Mouse (Mus musculus): ENCODE measurements around the gene Pla2g10. TPM values are rescaled to one million over a fixed set of nuclear protein-coding genes. Genes with fewer than 3 reads are reported as not detected.
A peak's percentile ranks its signal among the peaks of the same experiment; 100 is the strongest.
"Not testable (repeated sequence)": the region's sequence is repeated elsewhere in the genome, so short reads cannot be mapped to it uniquely, and the experiment has no call there.

The Pla2g10 gene
- polyA plus RNA-seq, 1 experiment from 2014 or later: not detected

DNA sequence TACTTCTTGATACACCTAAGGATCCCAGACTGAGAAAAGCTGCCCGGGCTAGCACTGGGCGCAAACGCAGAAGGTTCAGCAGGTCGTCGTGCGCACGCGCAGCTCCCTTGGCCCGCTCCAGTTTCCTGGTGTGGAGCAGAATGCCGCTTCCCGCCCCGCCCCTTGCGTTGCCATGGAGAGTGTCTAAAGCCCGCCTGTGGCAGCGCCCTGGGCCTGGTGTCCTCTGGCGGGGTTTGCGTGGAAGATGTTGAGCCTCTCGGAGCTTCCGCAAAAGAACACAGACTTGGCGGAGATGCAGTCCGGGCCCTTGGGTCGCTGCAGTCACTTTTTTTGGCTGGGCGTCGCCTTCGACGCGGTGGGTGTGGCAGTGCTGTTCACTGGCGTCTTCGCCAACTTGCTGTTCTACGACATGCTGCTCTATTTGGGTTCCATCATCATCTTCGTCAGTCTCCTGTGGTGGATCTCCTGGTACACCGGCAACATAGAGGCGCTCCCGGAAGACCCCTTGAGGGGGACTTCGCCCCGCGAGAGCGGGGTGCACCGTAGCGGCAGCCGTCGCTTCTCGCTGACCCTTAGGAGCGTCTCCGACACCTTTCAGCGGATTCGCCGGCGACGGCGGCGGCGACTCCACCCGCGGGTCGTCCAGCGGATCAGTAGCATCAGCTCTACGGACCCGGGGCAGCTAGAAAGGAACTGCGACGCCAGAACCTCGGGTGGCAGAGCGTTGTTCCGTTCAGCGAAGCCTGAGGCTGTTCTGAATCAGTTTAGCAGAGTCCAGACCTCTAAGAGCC is 23.8 kb upstream of the Pla2g10 start:
- Histone ChIP-seq H3K4me3 (ENCODE audit: low read depth, low read length) (peak overlapping the region; percentile 63), H3K36me3 (ENCODE audit: control insufficient read depth, insufficient read depth, low read length) (no peaks in the 10 kb centered on the region), H3K4me1 (ENCODE audit: control insufficient read depth, insufficient read depth, low read length) (no peaks in the 10 kb centered on the region), H3K27ac (ENCODE audit: low read depth, low read length) (no peak overlapping the region), H3K4me2 (peak overlapping the region; percentile 80), H3K9me3 (replicated peaks; ENCODE audit: control insufficient read depth, low read length) (no peaks in the 10 kb centered on the region), H3K27me3 (ENCODE audit: control insufficient read depth, insufficient read depth, low read length) (no peaks in the 10 kb centered on the region), H3K9ac (ENCODE audit: low read depth, low read length) (peak overlapping the region; percentile 58)
- WGBS (ENCODE audit: insufficient replicate concordance): under 1% methylated on average over 65 of the region's 65 CpGs
- ATAC-seq (replicated peaks; ENCODE audit: insufficient number of reproducible peaks, low FRiP score, low TSS enrichment): peak; percentile 90

DNA sequence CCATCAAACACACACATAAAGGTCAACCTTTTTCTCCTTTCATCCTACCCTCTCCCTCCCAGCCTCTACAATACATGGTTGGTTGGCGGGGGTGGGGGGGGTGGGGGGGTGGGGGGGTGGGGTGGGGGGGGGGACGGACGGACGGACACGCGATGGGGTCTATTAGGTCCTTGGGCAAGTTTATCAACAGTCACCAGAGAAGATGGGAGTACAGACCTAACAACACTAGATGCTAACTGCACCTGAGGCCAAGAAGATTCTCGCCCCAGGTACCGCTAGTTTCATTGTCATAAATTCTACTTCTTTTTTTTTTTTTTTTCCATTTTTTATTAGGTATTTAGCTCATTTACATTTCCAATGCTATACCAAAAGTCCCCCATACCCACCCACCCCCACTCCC is 23.2 kb upstream of the Pla2g10 start:
- H3K36me3 ChIP-seq (ENCODE audit: control insufficient read depth, insufficient read depth, low read length): no peaks in the 10 kb centered on the region
- no peaks in the 10 kb centered on the region for H3K4me1 ChIP-seq (ENCODE audit: control insufficient read depth, insufficient read depth, low read length)
- no peaks in the 10 kb centered on the region for H3K9me3 ChIP-seq (replicated peaks; ENCODE audit: control insufficient read depth, low read length)
- 66% methylated on average over 8 of the region's 8 CpGs for WGBS (ENCODE audit: insufficient replicate concordance)
- H3K27ac ChIP-seq (ENCODE audit: low read depth, low read length): no peak overlapping the region
- peak overlapping the region; percentile 63 for H3K4me3 ChIP-seq (ENCODE audit: low read depth, low read length)
- no peak overlapping the region for H3K9ac ChIP-seq (ENCODE audit: low read depth, low read length)
- H3K4me2 ChIP-seq: peak overlapping the region; percentile 80
- H3K27me3 ChIP-seq (ENCODE audit: control insufficient read depth, insufficient read depth, low read length): no peaks in the 10 kb centered on the region
- no peak for ATAC-seq (replicated peaks; ENCODE audit: insufficient number of reproducible peaks, low FRiP score, low TSS enrichment)

DNA sequence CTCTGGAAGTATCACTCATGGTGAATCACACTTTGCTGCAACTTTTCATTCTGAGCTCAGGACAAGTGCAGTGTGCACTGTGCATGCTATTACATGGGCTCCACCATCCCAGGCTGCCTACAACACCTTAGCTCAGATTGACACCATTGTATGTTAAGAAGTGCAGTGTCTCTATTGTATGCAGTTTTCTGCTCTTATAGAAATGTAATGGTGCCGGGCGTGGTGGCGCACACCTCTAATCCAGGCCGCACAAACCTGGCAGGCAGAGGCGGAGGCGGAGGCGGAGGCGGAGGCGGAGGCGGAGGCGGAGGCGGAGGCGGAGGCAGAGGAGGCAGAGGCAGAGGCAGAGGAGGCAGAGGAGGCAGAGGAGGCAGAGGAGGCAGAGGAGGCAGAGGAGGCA is 19.8 kb upstream of the Pla2g10 start:
- WGBS (ENCODE audit: insufficient replicate concordance): 94% methylated on average over 13 of the region's 13 CpGs
- Histone ChIP-seq H3K27ac (ENCODE audit: low read depth, low read length) (no peak overlapping the region), H3K9me3 (replicated peaks; ENCODE audit: control insufficient read depth, low read length) (no peaks in the 10 kb centered on the region), H3K4me3 (ENCODE audit: low read depth, low read length) (no peak overlapping the region), H3K9ac (ENCODE audit: low read depth, low read length) (no peak overlapping the region), H3K27me3 (ENCODE audit: control insufficient read depth, insufficient read depth, low read length) (peaks cover 3% of the 10 kb centered on the region; the same call in 1 of the 2 replicates), H3K36me3 (ENCODE audit: control insufficient read depth, insufficient read depth, low read length) (no peaks in the 10 kb centered on the region), H3K4me2 (no peak overlapping the region), H3K4me1 (ENCODE audit: control insufficient read depth, insufficient read depth, low read length) (no peaks in the 10 kb centered on the region)
- ATAC-seq (replicated peaks; ENCODE audit: insufficient number of reproducible peaks, low FRiP score, low TSS enrichment): no peak

- ATAC-seq (replicated peaks; ENCODE audit: insufficient number of reproducible peaks, low FRiP score, low TSS enrichment): no peak
- H3K4me1 ChIP-seq (ENCODE audit: control insufficient read depth, insufficient read depth, low read length): no peaks in the 10 kb centered on the region
- peaks cover 3% of the 10 kb centered on the region; the same call in 1 of the 2 replicates for H3K27me3 ChIP-seq (ENCODE audit: control insufficient read depth, insufficient read depth, low read length)
- 49% methylated on average over 3 of the region's 3 CpGs for WGBS (ENCODE audit: insufficient replicate concordance)
- H3K4me2 ChIP-seq: no peak overlapping the region
- no peak overlapping the region for H3K27ac ChIP-seq (ENCODE audit: low read depth, low read length)
- H3K9me3 ChIP-seq (replicated peaks; ENCODE audit: control insufficient read depth, low read length): no peaks in the 10 kb centered on the region
- no peak overlapping the region for H3K9ac ChIP-seq (ENCODE audit: low read depth, low read length)
- H3K36me3 ChIP-seq (ENCODE audit: control insufficient read depth, insufficient read depth, low read length): no peaks in the 10 kb centered on the region
- H3K4me3 ChIP-seq (ENCODE audit: low read depth, low read length): no peak overlapping the region
Observed at GRCm38 (mm10) chr16:13749981-13750380, 19.2 kb upstream of the Pla2g10 start.

DNA sequence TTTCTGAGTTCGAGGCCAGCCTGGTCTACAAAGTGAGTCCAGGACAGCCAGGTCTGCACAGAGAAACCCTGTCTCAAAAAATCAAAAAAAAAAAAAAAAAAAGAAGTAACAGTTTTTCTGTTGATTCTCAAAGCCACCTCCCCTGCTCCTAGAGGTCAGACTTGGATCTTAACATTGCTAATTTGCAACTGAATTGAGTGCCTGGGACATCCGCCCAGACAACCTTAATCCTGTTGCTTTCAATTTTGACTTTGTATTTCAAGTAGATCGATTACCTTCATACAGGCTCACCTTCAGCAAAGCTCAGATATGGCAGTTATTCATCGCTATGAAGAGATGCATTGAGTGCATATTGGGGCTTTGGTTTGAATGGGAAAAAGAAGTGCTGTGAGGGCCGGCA is 18.5 kb upstream of the Pla2g10 start:
- Histone ChIP-seq H3K27ac (ENCODE audit: low read depth, low read length) (no peak overlapping the region), H3K4me3 (ENCODE audit: low read depth, low read length) (no peak overlapping the region), H3K4me2 (no peak overlapping the region), H3K9ac (ENCODE audit: low read depth, low read length) (no peak overlapping the region), H3K9me3 (replicated peaks; ENCODE audit: control insufficient read depth, low read length) (no peaks in the 10 kb centered on the region), H3K36me3 (ENCODE audit: control insufficient read depth, insufficient read depth, low read length) (no peaks in the 10 kb centered on the region), H3K4me1 (ENCODE audit: control insufficient read depth, insufficient read depth, low read length) (no peaks in the 10 kb centered on the region), H3K27me3 (ENCODE audit: control insufficient read depth, insufficient read depth, low read length) (peaks cover 3% of the 10 kb centered on the region; the same call in 1 of the 2 replicates)
- 53% methylated on average over 5 of the region's 5 CpGs for WGBS (ENCODE audit: insufficient replicate concordance)
- no peak for ATAC-seq (replicated peaks; ENCODE audit: insufficient number of reproducible peaks, low FRiP score, low TSS enrichment)

DNA sequence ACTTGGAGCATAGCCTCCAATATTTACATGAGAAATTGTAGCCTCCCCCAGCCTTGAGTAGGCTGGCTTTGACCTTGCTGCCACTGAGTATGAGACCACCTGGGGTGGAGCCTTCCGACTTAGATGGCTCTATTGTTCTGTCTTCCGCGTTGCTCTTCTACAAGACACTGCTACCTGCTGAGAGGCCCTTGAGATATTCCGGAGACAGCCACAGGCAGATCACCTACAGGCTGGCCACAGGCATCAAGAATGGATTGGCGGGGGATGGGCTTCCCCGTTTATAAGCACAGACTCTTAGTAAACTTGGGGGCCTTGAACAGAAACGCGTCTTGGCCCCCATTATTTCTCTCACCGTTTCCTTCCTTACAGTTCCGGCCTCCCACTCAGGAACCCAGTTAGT is 18.0 kb upstream of the Pla2g10 start:
- not testable (repeated sequence) for H3K9ac ChIP-seq (ENCODE audit: low read depth, low read length); H3K27ac ChIP-seq (ENCODE audit: low read depth, low read length); H3K9me3 ChIP-seq (replicated peaks; ENCODE audit: control insufficient read depth, low read length); H3K4me2 ChIP-seq; H3K4me1 ChIP-seq (ENCODE audit: control insufficient read depth, insufficient read depth, low read length); H3K36me3 ChIP-seq (ENCODE audit: control insufficient read depth, insufficient read depth, low read length); ATAC-seq (replicated peaks; ENCODE audit: insufficient number of reproducible peaks, low FRiP score, low TSS enrichment); H3K27me3 ChIP-seq (ENCODE audit: control insufficient read depth, insufficient read depth, low read length); H3K4me3 ChIP-seq (ENCODE audit: low read depth, low read length)
- WGBS (ENCODE audit: insufficient replicate concordance): 22% methylated on average over 10 of the region's 10 CpGs

DNA sequence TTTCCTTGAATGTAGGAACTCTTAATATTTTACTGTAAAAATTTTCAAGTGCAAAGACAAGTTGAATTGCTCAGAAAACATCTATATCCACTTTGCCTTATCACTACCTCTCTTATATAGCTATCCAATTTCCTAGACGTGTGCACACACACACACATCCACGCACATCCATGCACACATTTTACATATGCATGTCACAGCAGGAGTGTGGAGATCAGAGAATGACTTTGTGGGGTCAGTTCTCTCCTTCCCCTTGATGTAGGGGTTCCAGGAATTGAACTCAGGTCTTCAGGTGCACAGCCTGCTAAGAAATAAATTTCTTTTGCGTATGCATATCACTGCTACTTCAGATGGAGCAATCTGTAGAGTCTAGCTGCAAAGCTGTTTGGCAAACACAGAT is 17.3 kb upstream of the Pla2g10 start:
- Histone ChIP-seq H3K4me3 (ENCODE audit: low read depth, low read length) (no peak overlapping the region), H3K9ac (ENCODE audit: low read depth, low read length) (no peak overlapping the region), H3K27me3 (ENCODE audit: control insufficient read depth, insufficient read depth, low read length) (peaks cover 3% of the 10 kb centered on the region; the same call in 1 of the 2 replicates), H3K27ac (ENCODE audit: low read depth, low read length) (no peak overlapping the region), H3K36me3 (ENCODE audit: control insufficient read depth, insufficient read depth, low read length) (no peaks in the 10 kb centered on the region), H3K4me2 (no peak overlapping the region), H3K9me3 (replicated peaks; ENCODE audit: control insufficient read depth, low read length) (no peaks in the 10 kb centered on the region), H3K4me1 (ENCODE audit: control insufficient read depth, insufficient read depth, low read length) (no peaks in the 10 kb centered on the region)
- ATAC-seq (replicated peaks; ENCODE audit: insufficient number of reproducible peaks, low FRiP score, low TSS enrichment): no peak
- 56% methylated on average over 3 of the region's 3 CpGs for WGBS (ENCODE audit: insufficient replicate concordance)

DNA sequence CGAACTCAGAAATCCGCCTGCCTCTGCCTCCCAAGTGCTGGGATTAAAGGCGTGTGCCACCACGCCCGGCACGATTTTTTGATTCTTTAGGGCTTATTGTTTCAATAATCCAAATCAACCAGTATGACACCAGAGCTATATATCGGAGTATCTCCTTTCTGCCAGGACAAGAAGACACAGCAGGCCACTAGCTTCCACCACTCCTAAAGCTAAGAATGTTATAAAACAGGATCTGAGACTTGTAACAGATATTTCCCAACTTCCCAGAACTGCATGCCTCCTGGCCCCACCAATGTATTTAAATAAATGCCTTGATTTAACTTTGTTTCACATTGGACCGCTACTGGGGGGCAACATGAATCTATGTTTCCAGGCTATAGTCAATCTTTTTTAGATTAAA is 16.9 kb upstream of the Pla2g10 start:
- no peak overlapping the region for H3K4me2 ChIP-seq
- no peak for ATAC-seq (replicated peaks; ENCODE audit: insufficient number of reproducible peaks, low FRiP score, low TSS enrichment)
- 77% methylated on average over 8 of the region's 8 CpGs for WGBS (ENCODE audit: insufficient replicate concordance)
- H3K9me3 ChIP-seq (replicated peaks; ENCODE audit: control insufficient read depth, low read length): no peaks in the 10 kb centered on the region
- H3K36me3 ChIP-seq (ENCODE audit: control insufficient read depth, insufficient read depth, low read length): no peaks in the 10 kb centered on the region
- H3K4me3 ChIP-seq (ENCODE audit: low read depth, low read length): no peak overlapping the region
- H3K9ac ChIP-seq (ENCODE audit: low read depth, low read length): no peak overlapping the region
- no peak overlapping the region for H3K27ac ChIP-seq (ENCODE audit: low read depth, low read length)
- H3K4me1 ChIP-seq (ENCODE audit: control insufficient read depth, insufficient read depth, low read length): no peaks in the 10 kb centered on the region
- H3K27me3 ChIP-seq (ENCODE audit: control insufficient read depth, insufficient read depth, low read length): peaks cover 3% of the 10 kb centered on the region; the same call in 1 of the 2 replicates

GRCm38 (mm10) chr16:13740844-13741243 is 10.1 kb upstream of the Pla2g10 start:
- Histone ChIP-seq H3K4me1 (ENCODE audit: control insufficient read depth, insufficient read depth, low read length) (no peaks in the 10 kb centered on the region), H3K4me2 (no peak overlapping the region), H3K9ac (ENCODE audit: low read depth, low read length) (no peak overlapping the region), H3K27me3 (ENCODE audit: control insufficient read depth, insufficient read depth, low read length) (no peaks in the 10 kb centered on the region), H3K9me3 (replicated peaks; ENCODE audit: control insufficient read depth, low read length) (no peaks in the 10 kb centered on the region), H3K4me3 (ENCODE audit: low read depth, low read length) (no peak overlapping the region), H3K27ac (ENCODE audit: low read depth, low read length) (no peak overlapping the region), H3K36me3 (ENCODE audit: control insufficient read depth, insufficient read depth, low read length) (no peaks in the 10 kb centered on the region)
- ATAC-seq (replicated peaks; ENCODE audit: insufficient number of reproducible peaks, low FRiP score, low TSS enrichment): no peak
- WGBS (ENCODE audit: insufficient replicate concordance): 76% methylated on average over 2 of the region's 2 CpGs

All from heart, embryonic 11.5 days (tissue).